Mouse (Mus musculus) T-helper 2 cell (primary cell): ENCODE measurements around the gene Galnt10.

ENCODE experiments used
- in situ Hi-C: fragments of 300-600 bp; cut with MboI, MseI; formaldehyde crosslinking; loops from one replicate; pipeline ENCODE4 v1.15.1; 2025; ENCODE audit warnings: high pct_unique_total_duplicates

The Galnt10 gene

GRCm38 (mm10) chr11:57688179-57688929, 43.1 kb downstream of the Galnt10 start:
- in situ Hi-C loops: no loop called here

GRCm38 (mm10) chr11:57689811-57690210, 44.6 kb downstream of the Galnt10 start:
- in situ Hi-C loops: no loop called here

DNA sequence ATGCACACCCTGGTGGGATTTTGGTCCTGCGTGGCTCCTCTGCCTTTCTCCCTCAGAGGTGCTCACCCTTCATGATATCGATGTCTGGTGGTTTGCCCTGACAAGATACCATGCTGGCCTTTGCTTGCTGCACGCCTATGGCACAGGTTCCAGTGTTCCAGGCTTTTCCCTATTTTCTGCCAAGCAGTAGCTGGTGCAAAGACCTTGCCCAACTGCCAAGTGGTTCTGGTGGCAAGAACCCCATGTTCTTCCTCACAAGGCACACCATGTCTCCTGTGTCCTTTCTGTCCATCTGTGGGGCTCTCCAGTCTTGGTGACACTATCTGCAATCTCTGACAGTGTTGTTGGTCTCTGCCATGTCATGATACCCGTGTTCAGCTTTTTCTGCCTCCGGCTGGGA, 45.6 kb downstream of the Galnt10 start:
- in situ Hi-C loops: no loop called here

DNA sequence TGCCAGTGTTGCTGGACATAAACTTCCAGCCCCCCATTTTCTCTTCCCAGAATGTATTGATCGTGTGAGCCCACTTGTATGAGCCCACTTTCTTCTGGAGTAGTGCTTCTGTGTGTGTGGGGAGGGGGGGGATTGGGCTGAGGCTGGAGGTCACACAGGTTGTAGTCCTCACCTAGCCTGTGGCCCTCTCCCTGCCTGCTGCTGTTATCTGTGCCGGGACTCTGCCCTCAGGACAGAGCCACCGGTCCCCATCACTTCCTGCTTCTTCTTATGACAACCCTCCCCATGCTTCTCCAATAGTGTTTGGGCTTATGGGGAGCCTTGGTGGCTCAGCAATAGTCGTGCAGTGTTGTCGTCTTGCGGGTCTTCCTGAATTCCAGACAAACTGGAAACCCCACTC, 46.7 kb downstream of the Galnt10 start:
- in situ Hi-C loops: no loop called here

DNA sequence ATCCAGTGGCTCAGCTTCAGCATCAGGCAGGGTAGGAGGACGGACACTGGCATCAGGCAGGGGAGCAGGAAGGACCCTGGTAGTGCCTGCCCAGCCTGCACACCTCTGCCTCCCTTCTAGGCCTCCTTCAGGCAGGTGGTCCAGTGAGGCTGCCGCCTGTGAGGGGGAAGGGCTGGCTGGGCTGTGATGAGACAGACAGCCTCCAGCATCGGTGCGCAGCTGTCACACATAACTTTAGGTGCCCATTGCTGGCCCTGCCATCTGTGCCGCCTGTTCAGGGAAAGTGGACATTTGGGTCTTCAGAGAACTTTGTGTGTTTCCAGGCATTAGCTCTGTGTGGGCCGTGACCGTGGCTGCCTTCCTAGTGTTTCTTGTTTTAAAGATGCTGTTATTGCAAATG, 47.5 kb downstream of the Galnt10 start:
- in situ Hi-C loops: no loop called here

DNA sequence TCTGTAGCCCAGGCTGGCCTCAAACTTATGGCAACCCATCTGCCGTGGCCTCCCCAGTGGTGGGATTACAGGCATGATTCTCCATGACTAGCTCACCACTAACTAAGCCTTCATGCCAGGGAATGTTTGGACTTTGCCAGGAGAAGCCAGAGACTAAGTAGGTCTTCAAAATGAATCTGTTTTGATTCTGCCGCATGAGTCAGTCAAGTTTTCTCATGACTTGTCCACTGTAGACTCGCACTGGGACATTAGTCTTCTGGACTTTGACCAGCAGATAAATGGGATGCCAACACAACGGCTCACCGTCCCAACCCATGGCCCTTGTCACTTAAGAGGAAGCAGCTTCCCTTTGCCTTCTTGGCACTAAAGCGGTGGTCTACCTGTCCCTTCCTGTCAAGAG, 49.2 kb downstream of the Galnt10 start:
- in situ Hi-C loops: no loop called here

DNA sequence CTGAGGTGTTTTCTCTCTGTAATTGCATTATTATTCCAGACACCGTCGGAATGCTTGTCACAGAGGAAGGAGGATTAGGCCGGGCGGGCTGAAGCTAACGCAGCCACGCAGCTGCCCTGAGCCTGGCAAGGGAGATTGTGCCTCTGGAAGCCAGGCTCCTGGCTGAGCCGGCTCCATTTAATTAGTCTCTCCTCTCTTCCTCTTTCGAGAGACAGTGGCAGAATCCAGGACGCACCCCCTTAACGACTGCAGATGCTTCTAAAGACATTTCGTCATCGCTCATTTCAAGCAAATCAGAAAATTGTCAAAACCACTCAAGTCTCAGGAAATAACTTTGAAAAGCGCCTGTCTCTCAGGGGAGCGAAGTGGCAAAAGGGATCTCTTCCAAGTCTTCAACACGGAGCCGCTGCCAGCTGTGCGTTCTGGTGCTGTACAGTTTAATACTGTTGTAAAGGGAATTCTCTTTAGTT, 51.0 kb downstream of the Galnt10 start:
- in situ Hi-C loops: no loop called here

GRCm38 (mm10) chr11:57696807-57697251, 51.6 kb downstream of the Galnt10 start:
- in situ Hi-C loops: no loop called here

DNA sequence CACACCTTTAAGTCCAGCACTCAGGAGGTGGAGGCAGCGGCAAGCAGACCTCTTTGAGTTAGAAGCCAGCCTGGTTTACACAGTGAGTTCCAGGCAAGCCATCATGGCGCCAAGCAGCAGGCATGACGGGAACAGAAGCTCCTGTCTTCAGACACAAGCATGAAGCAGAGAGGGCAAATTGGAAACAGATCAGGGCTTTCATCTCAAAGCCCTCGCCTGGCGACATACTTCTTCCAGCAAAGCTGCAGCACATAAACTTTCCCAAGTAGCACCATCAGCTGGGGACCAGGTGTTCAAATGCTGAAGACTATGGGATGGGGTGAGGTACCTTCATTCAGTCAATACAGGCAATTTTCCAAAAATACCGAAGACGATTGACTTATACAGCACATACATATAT, 54.9 kb downstream of the Galnt10 start:
- in situ Hi-C loops: no loop called here

DNA sequence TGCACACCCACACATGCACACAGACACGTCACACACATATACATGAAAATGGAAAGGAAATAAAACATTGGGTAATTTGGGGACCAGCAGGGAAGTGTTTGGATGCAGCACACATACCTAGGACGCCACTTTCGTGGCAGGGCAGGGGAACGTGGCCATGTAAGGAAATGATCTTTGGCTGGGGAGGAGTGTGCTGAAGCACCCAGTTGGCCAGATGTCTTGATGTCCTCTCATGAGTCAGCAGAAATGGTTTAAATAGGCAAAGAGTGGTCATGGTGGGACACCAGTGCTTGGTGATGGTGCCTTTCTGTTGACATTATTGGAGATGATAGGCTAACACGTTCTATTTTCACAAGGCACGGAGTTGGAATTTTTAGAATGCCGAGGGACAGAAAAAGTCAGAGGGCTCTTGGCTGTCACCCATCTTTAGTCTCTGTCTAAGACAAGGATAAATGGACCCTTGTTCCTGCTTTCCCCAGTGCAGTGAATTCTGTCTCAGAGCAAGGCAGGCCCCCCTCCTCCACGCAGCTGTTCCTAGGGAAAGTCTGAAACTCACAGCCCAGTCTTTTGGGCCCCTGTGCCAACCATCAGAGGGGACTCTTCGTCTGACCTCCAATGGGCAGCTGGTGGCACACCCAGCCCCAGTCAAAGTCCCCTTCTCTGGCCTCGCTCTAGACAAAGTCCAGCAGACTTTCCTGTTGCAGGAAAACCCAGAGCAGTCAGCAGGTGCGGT, 56.1 kb downstream of the Galnt10 start:
- in situ Hi-C loops: no loop called here

DNA sequence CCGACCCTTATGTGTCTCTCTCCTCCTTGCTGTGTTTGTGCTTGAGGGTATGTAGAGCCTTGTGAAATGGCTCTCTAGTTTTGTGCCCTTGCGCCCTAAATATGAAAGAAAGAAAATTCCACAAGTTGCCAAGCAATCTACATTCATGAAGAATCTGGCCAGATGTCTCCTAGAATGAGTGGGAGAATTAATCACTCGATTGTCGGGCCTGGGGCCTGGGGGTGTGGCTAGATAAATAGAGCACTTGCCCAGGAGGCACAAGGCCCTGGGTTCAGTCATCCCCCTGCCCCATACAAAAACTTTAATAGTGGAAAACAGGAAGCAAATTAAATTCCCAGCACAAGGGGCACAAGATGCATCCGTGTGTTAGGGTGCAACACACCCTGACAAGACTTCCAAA, 56.7 kb downstream of the Galnt10 start:
- in situ Hi-C loops: no loop called here

DNA sequence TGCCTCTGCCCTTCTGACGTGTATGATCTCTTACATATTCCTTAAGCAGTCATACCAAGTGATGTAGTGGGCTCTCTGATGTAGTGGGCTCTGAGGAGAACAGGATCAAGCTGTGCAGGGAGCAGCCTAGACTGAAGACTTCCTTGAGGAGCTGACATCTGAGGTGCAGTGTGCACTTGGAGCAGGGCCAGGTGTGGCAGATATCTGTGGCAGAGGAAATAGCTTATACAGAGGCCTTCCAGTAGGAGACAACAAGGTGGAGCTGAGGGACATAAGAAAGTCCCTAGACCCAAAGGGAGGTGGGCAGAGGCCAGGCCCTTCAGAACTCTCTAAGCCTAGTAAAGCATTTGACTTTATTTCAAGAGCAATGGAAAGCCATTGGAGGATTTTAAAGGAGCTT, 61.4 kb downstream of the Galnt10 start:
- in situ Hi-C loops: no loop called here

DNA sequence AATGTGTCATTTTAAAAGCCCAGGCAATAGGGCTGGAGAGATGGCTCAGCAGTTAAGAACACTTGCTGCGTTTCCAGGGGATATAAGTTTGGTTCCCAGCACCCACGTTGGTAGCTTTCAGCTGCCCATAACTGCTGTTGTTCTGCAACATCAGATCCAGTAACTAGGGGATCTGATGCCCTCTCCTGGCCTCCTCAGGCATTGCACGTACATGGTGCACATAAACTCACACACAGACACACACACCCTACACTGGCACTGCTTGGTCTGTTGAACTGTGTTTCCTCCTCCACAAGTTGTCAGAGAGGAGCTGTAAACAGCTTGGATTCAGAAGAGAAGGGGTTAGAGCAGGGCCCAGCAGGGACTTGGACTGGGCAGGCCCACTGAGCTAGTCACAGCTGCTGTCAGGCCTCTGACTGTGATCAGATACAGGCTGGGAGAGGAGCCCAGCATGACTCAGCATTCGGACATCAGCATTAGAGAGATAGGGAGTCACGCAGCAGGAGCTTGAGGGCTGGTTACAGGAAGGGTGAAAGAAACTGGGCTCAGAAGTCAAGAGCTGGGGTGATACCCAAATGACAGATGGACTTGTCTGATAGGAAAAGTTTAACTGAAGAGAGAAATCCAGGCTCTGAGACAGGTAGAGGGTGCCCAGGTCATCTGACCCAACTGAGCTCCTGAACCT, 62.0 kb downstream of the Galnt10 start:
- in situ Hi-C loops: no loop called here

- in situ Hi-C loops: no loop called here
Measured at GRCm38 (mm10) chr11:57708174-57709154, 63.2 kb downstream of the Galnt10 start.

DNA sequence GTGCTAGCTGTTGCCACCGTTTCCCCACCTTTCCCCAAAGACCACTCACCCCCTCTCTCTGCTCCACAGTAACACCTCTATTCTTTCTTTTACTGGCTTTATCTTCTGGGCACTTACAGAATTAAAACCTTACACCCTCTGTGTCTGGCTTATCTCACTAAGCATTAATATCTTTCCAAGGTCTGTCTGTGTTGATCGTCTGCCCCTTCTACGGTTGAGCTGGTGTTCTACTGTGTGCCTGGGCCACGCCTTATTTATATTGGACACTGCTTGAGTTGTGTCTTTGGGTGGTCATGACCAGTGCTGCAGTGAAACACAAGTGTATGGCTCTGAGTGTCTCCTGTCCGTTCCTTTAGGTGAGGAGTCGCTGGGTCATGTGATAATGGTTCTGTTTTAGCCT, 68.7 kb downstream of the Galnt10 start:
- in situ Hi-C loops: no loop called here

- in situ Hi-C loops: no loop called here
Measured at GRCm38 (mm10) chr11:57716721-57717120, 71.5 kb downstream of the Galnt10 start.

DNA sequence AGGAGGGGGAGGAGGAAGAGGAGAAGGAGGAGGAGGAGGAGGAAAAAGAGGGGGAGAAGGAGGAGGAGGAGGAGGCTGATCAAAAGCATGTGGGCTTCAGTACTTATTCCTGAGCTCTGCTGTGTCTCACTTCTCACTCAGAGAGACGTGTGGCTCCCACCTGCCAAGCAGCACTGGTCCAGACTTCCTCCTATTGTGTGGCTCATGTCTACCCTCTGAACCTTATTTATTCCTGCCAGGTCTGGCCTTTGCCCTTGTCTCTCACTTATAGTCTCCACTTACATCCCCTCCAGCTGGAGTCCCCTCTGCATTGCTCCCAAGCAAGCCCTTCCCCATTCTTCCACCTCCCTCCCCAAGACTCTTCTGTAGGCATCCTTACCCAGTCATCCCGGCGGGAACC, 72.2 kb downstream of the Galnt10 start:
- in situ Hi-C loops: no loop called here

- in situ Hi-C loops: no loop called here
Measured at GRCm38 (mm10) chr11:57718081-57718480, 72.8 kb downstream of the Galnt10 start.

- in situ Hi-C loops: no loop called here
Measured at GRCm38 (mm10) chr11:57719631-57720030, 74.4 kb downstream of the Galnt10 start.

- in situ Hi-C loops: no loop called here
Measured at GRCm38 (mm10) chr11:57720076-57720475, 74.8 kb downstream of the Galnt10 start.

GRCm38 (mm10) chr11:57724791-57725463, 79.7 kb downstream of the Galnt10 start:
- in situ Hi-C loops: loop anchor here (25.0 kb wide), 1 partner anchor 1563 kb away; no protein-coding TSS in a partner anchor
